ENCODE assay signal across 21 mouse cellular contexts in genomic region chr15:74198191-74198590, GRCm38 (mm10).
A peak's percentile ranks its signal among the peaks of the same experiment; 100 is the strongest.
DNase-seq lines count a peak whose midpoint lies in the region; ATAC-seq lines count a peak whose summit lies in the region.
"Had no signal": no experiment of that assay in that cellular context is flagged by ENCODE, and none has a peak within 500 bp of the region (broad histone marks: within the 10 kb centered on the region; RNA-seq: fewer than 3 reads in every experiment).

No protein-coding gene starts in this region.

- no peaks in the 10 kb centered on the region for H3K9me3 ChIP-seq in forebrain, embryonic 10.5 days
- H3K9me3 ChIP-seq in forebrain, embryonic 15.5 days, result no peaks in the 10 kb centered on the region
- H3K9me3 ChIP-seq: embryonic facial prominence, embryonic 10.5 days; embryonic facial prominence, embryonic 12.5 days; forebrain, embryonic 12.5 days had no signal

- no peak overlapping the region for H3K4me2 ChIP-seq in forebrain, embryonic 15.5 days (replicated peaks)
- H3K4me2 ChIP-seq: embryonic facial prominence, embryonic 12.5 days; forebrain, embryonic 12.5 days had no signal

- DNase-seq in forebrain, embryonic 10.5 days (ENCODE audit: extremely low spot score, low spot score), result no peak
- DNase-seq in retina, postnatal 1 day, result peak; percentile 55
- no peak for DNase-seq in retina, embryonic 14.5 days (ENCODE audit: low spot score)
- no peak for DNase-seq in testis, postnatal 14 days (ENCODE audit: low spot score)
- DNase-seq: adrenal gland, postnatal 14 days; adrenal gland, postnatal 36 days; B cell, adult 2 months; cerebellum, adult 11-12 months; cerebellum, adult 2 months; cerebellum, adult 9-10 months; forebrain, postnatal 0 days had no signal

- no peak for ATAC-seq in forebrain, embryonic 15.5 days (replicated peaks)
- ATAC-seq: activated CD4-positive, CD25-positive, alpha-beta regulatory T cell, adult 4 months; CD4-positive, CD25-positive, alpha-beta regulatory T cell, adult 4 months; forebrain, embryonic 14.5 days; forebrain, postnatal 0 days; Patski had no signal

- H3K36me3 ChIP-seq in forebrain, embryonic 10.5 days (replicated peaks), result no peaks in the 10 kb centered on the region
- H3K36me3 ChIP-seq in forebrain, embryonic 15.5 days, result no peaks in the 10 kb centered on the region
- H3K36me3 ChIP-seq: embryonic facial prominence, embryonic 10.5 days; embryonic facial prominence, embryonic 12.5 days; forebrain, embryonic 12.5 days; G1E had no signal

- peaks cover 48% of the 10 kb centered on the region for H3K4me1 ChIP-seq in forebrain, embryonic 10.5 days
- H3K4me1 ChIP-seq in forebrain, embryonic 15.5 days, result peaks cover 33% of the 10 kb centered on the region
- H3K4me1 ChIP-seq: embryonic facial prominence, embryonic 10.5 days; embryonic facial prominence, embryonic 12.5 days had no signal

- WGBS in forebrain, embryonic 10.5 days, result 43% methylated on average over 3 of the region's 3 CpGs
- 38% methylated on average over 3 of the region's 3 CpGs for WGBS in forebrain, embryonic 15.5 days

- H3K4me3 ChIP-seq in forebrain, embryonic 10.5 days, result no peak overlapping the region
- no peak overlapping the region for H3K4me3 ChIP-seq in forebrain, embryonic 15.5 days
- H3K4me3 ChIP-seq: embryonic facial prominence, embryonic 10.5 days; embryonic facial prominence, embryonic 12.5 days; forebrain, embryonic 12.5 days had no signal

- H3K27ac ChIP-seq in forebrain, embryonic 10.5 days, result peak overlapping the region; percentile 25
- no peak overlapping the region for H3K27ac ChIP-seq in forebrain, embryonic 15.5 days (replicated peaks)
- H3K27ac ChIP-seq: embryonic facial prominence, embryonic 10.5 days; embryonic facial prominence, embryonic 12.5 days; forebrain, embryonic 12.5 days had no signal

- no peak overlapping the region for H3K9ac ChIP-seq in forebrain, embryonic 15.5 days (replicated peaks)
- H3K9ac ChIP-seq: embryonic facial prominence, embryonic 12.5 days; forebrain, embryonic 12.5 days; forebrain, postnatal 0 days had no signal

- H3K27me3 ChIP-seq in forebrain, embryonic 10.5 days (ENCODE audit: poor library complexity, severe bottlenecking), result no peaks in the 10 kb centered on the region; the same call in 1 of the 2 replicates
- H3K27me3 ChIP-seq in forebrain, embryonic 15.5 days, result no peaks in the 10 kb centered on the region
- H3K27me3 ChIP-seq: CH12.LX; embryonic facial prominence, embryonic 12.5 days; Patski had no signal
